Mouse (Mus musculus) kidney, postnatal 36 days (tissue): ENCODE data around the gene Antxrl.

Experiments
- DNase-seq, 2 experiments: peaks; one replicate each; pipeline ENCODE4 v3.0.0; 2021 to 2022; ENCODE audit warnings: mixed read lengths in 2 of 2

The Antxrl gene

GRCm38 (mm10) chr14:34104892-34105291 lies 52.4 kb downstream of the Antxrl start:
- DNase-seq, result peak; percentile 67 to 89

- peak; percentile 21 to 80 for DNase-seq
Observed at GRCm38 (mm10) chr14:34106389-34107062, 54.0 kb downstream of the Antxrl start.

- DNase-seq, result no peak
Observed at GRCm38 (mm10) chr14:34107594-34107993, 55.1 kb downstream of the Antxrl start.

GRCm38 (mm10) chr14:34114311-34114710 lies 61.8 kb downstream of the Antxrl start:
- DNase-seq, result no peak

- DNase-seq, result peak in 1 of 2 experiments; percentile 2
Observed at GRCm38 (mm10) chr14:34119046-34119723, 66.7 kb downstream of the Antxrl start.

GRCm38 (mm10) chr14:34120016-34120910 lies 67.8 kb downstream of the Antxrl start:
- no peak for DNase-seq

GRCm38 (mm10) chr14:34120923-34121351 lies 68.4 kb downstream of the Antxrl start:
- DNase-seq, result no peak

GRCm38 (mm10) chr14:34121691-34122090 lies 69.2 kb downstream of the Antxrl start:
- DNase-seq, result no peak
